Mouse (Mus musculus): Measurements from ENCODE around the gene Morc1. TPM values are rescaled to one million over a fixed set of nuclear protein-coding genes. Genes with fewer than 3 reads are reported as not detected.

The Morc1 gene
- total RNA-seq, 2 experiments from 2014 or later = not detected

DNA sequence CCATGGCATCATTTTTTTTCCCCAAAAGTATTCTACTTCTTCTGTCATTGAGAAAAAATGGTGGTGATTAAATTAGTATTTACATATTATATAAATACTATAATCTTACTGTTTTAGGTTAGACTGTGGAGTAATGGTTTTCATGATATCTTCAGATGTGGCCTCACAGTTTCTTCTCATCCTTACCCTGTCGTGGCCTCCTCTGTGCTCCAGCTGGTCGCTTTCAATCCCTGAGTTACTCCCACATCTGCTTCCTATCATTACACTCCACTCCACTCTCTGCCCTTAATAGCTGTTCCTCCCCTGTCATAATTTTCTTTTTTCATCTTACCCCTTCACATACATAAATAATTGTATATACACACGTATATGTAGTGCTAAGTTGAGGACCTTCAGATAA lies 22.2 kb downstream of the Morc1 start:
- ATAC-seq (replicated peaks; ENCODE audit: low FRiP score, low TSS enrichment, poor library complexity, severe bottlenecking) = no peak

- no peak for ATAC-seq (replicated peaks; ENCODE audit: low FRiP score, low TSS enrichment, poor library complexity, severe bottlenecking)
Observed at GRCm38 (mm10) chr16:48473396-48473795, 42.4 kb downstream of the Morc1 start.

- peak; percentile 74 for ATAC-seq (replicated peaks; ENCODE audit: low FRiP score, low TSS enrichment, poor library complexity, severe bottlenecking)
Observed at GRCm38 (mm10) chr16:48474896-48475802, 44.1 kb downstream of the Morc1 start.

DNA sequence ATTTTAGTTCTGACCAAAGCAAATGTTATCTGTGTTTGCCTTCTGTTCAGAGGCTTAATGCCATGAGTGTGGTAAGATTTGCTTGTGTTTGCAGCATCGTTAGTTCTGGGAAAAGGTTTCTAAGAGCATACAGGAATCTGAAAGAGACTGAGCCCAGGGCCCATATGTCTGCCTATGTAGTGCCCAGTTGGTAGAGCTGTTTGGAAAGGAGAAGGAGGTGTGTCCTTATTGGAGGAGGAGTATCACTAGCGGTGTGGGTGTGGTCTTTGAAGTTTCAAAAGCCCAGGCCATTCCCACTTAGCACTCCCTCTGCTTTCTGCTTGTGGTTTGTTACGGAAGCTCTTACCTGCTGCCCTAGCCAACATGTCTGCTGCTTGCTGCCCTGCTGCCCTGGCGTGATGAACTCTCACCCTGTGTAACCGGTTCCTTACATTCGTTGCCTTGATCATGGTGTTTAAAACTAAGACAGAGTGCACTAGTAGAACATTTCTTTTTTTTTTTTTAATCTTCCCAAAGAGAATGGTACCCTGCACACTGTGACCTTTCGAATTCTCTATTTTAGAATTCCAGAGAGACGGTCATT lies 48.3 kb downstream of the Morc1 start:
- peak; percentile 68 for ATAC-seq (replicated peaks; ENCODE audit: low FRiP score, low TSS enrichment, poor library complexity, severe bottlenecking)

GRCm38 (mm10) chr16:48516776-48517499 lies 85.9 kb downstream of the Morc1 start:
- no peak for ATAC-seq (replicated peaks; ENCODE audit: low FRiP score, low TSS enrichment, poor library complexity, severe bottlenecking)

DNA sequence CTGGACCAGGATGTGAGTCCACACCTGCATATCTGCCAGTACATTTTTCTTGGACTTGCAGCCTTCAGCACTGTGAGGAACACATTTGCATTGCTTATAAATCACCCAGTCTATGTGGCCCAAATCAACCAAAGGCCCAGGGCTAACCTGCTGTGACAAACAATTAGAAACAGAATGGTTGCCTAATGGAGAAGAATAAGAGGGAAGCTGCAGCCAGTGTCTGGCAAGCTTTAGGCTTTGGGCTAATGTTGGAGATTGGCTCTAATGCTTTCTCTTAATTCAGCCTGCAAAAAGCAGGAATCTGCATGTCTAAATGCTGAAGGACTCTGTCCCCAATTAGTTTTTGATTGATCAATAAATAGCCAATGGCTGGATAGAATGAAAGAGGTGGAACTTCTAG lies 88.5 kb downstream of the Morc1 start:
- no peak for ATAC-seq (replicated peaks; ENCODE audit: low FRiP score, low TSS enrichment, poor library complexity, severe bottlenecking)

- no peak for ATAC-seq (replicated peaks; ENCODE audit: low FRiP score, low TSS enrichment, poor library complexity, severe bottlenecking)
Observed at GRCm38 (mm10) chr16:48537108-48537507, 106.1 kb downstream of the Morc1 start.

- no peak for ATAC-seq (replicated peaks; ENCODE audit: low FRiP score, low TSS enrichment, poor library complexity, severe bottlenecking)
Observed at GRCm38 (mm10) chr16:48562290-48563080, 131.4 kb downstream of the Morc1 start.

- ATAC-seq (replicated peaks; ENCODE audit: low FRiP score, low TSS enrichment, poor library complexity, severe bottlenecking) = peak; percentile 87
Observed at GRCm38 (mm10) chr16:48570354-48570753, 139.3 kb downstream of the Morc1 start.

DNA sequence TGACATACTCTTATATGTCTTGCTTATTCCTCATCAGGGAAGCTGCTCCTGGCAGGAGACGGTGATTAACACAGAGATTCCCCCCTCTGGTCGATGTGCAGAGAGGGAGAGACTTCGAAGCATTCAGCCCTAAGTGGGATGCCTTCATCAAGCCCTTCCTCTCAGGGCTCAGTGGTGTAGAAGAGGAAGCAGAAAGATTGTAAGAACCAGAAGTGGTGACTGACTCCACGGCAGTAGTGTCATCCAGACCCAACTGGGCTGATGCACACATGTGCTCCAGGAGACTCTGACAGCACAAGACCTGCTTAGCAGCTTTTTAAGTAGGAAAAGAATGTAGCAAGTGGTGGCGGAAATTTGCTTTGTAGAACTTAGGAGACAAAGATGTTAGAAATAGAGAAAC lies 143.0 kb downstream of the Morc1 start:
- ATAC-seq (replicated peaks; ENCODE audit: low FRiP score, low TSS enrichment, poor library complexity, severe bottlenecking) = no peak

- no peak for ATAC-seq (replicated peaks; ENCODE audit: low FRiP score, low TSS enrichment, poor library complexity, severe bottlenecking)
Observed at GRCm38 (mm10) chr16:48574499-48574898, 143.5 kb downstream of the Morc1 start.

GRCm38 (mm10) chr16:48585369-48585768 lies 154.3 kb downstream of the Morc1 start:
- no peak for ATAC-seq (replicated peaks; ENCODE audit: low FRiP score, low TSS enrichment, poor library complexity, severe bottlenecking)

DNA sequence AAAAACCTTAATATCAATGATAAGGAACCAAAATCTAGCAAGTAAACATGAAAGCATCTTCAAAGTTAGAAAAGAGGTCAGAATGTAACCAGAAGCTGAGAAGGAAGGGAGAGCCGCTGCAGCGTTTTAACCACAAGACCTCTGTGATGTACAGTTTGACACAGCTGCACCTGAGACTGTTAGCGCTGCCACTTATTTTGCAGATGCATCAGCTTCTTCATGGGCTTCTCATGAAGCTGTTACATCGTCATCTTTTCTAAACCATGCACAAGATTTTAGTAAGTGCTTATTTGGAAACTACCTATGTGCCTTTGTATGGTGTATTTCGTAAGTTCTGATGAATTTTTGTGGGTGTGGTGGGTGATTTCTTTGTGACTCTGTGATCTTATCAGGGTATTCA lies 163.4 kb downstream of the Morc1 start:
- ATAC-seq (replicated peaks; ENCODE audit: low FRiP score, low TSS enrichment, poor library complexity, severe bottlenecking) = no peak

DNA sequence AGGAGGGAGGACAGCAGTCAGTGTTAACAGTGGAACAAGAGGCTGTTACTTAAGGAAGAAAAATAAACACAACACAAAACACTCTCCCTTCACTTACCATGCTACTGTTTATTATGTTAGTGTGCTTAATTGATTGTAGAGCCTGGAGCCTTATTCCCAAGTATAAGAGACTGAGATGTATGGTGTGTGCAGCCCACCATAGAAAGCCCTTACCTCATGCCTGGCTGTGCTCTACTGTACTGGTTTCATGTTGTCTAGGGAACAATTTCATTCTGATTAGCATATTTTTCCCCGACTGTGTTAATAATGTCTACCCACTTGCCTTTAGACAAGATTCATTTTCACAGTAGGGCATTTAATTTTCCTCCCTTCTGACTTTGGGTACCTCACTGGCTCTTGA lies 164.2 kb downstream of the Morc1 start:
- ATAC-seq (replicated peaks; ENCODE audit: low FRiP score, low TSS enrichment, poor library complexity, severe bottlenecking) = no peak

- ATAC-seq (replicated peaks; ENCODE audit: low FRiP score, low TSS enrichment, poor library complexity, severe bottlenecking) = no peak
Observed at GRCm38 (mm10) chr16:48603735-48604211, 172.7 kb downstream of the Morc1 start.

DNA sequence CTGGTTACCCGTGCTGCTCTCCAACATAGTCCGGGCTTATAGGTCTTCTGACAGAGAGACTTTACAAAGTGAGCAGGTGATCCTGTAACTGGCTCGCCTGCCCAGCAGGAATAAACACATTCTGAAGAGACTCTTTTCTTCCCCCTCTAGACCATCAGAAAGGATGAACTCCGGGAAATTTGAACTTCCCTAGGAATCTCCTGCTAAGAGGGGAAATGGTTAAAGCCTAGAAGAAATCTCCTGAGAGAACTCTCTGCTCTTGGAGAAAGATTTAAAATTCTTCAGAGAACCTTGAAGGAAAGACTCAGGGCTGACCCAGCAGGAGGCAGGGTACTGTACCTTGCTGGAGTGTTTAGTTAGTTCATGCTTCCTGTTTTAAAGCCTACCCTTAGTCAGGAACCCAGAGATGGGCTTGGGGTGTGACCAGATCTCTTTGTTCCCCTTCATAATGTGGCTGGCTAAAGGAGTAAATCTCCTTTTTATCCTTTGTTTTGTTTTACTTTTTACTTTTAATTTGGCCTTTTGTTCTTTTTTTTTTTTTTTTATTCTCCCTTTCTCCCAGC lies 175.5 kb downstream of the Morc1 start:
- ATAC-seq (replicated peaks; ENCODE audit: low FRiP score, low TSS enrichment, poor library complexity, severe bottlenecking) = no peak

GRCm38 (mm10) chr16:48608224-48608623 lies 177.2 kb downstream of the Morc1 start:
- no peak for ATAC-seq (replicated peaks; ENCODE audit: low FRiP score, low TSS enrichment, poor library complexity, severe bottlenecking)

DNA sequence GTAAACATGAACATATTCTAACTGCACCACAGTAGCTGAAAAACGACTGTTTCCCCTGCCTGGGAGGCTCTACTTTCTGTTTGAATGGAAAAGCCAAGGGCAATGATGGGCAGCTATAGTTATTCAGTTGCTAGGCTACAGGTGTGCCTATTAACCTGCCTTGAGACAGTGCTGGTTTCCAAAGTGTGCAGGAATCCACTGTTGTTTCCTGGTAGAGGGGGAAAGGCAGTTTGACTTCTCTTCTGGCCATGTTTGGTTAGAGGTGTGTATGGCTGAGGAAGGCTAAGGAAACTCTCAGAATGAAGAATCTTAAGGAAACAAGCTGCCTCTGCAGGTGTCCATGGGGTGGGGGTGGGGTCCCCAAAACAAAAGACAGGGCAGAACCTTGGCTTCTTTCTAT lies 179.8 kb downstream of the Morc1 start:
- no peak for ATAC-seq (replicated peaks; ENCODE audit: low FRiP score, low TSS enrichment, poor library complexity, severe bottlenecking)

GRCm38 (mm10) chr16:48611436-48611835 lies 180.4 kb downstream of the Morc1 start:
- no peak for ATAC-seq (replicated peaks; ENCODE audit: low FRiP score, low TSS enrichment, poor library complexity, severe bottlenecking)
